Mouse (Mus musculus): Measurements from ENCODE around the gene Tgfbr3. TPM values are rescaled to one million over a fixed set of nuclear protein-coding genes. Genes with fewer than 3 reads are reported as not detected.
"Not testable (repeated sequence)": the region's sequence is repeated elsewhere in the genome, so short reads cannot be mapped to it uniquely, and the experiment has no call there.

Gene Tgfbr3
- polyA plus RNA-seq, 1 experiment from 2014 or later = 30.7 TPM

DNA sequence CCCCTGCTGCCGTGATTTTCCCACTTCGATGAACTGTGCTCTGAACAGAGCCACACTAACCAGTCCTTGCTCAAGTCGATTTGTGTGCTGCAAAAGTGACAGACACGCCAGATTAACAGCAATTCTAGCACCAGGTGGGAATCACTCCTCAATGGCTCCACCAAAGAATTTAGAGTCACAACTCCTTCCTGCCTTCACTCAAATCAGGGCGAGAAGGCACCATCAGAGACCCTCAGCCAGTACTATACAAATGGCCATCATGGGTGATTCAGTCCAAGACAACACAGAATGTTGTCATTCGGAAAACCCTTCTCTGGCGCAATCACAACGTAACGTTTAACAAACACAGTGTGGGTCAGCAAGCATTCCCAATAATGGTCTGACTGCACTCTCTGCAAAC lies 60.4 kb downstream of the Tgfbr3 start:
- no peaks in the 10 kb centered on the region for H3K27me3 ChIP-seq
- WGBS = 78% methylated on average over 9 of the region's 9 CpGs
- H3K9ac ChIP-seq = no peak overlapping the region
- no peaks in the 10 kb centered on the region for H3K36me3 ChIP-seq
- H3K4me2 ChIP-seq = no peak overlapping the region
- H3K9me3 ChIP-seq = no peaks in the 10 kb centered on the region
- no peak for ATAC-seq (ENCODE audit: insufficient number of reproducible peaks, low FRiP score, low TSS enrichment, low read depth)
- H3K4me1 ChIP-seq = peaks cover 26% of the 10 kb centered on the region
- no peak overlapping the region for H3K4me3 ChIP-seq
- H3K27ac ChIP-seq = 0 out of 2 replicates have a peak overlapping the region, but pooled peaks have one; percentile 7

DNA sequence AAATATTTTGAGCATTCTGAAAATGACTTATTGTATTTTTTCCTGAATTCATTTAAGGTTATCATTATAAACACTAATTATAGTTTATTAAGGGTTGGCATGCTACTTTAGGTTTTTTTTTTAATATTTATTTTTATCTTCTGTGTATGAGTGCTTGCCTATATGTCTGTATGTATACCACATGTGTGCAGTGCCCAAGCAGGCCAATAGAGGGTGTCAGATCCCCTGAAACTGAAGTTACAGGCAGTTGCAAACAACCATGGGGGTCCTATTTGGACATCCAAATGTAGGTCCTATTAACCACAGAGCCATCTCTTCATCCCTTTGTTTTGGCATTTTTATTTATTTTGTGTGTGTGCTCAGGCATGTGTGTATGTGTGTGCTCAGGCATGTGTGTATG lies 61.8 kb downstream of the Tgfbr3 start:
- Histone ChIP-seq H3K27me3 (no peaks in the 10 kb centered on the region), H3K4me1 (peaks cover 31% of the 10 kb centered on the region), H3K9ac (no peak overlapping the region), H3K4me3 (no peak overlapping the region), H3K4me2 (no peak overlapping the region), H3K36me3 (no peaks in the 10 kb centered on the region), H3K27ac (no peak overlapping the region), H3K9me3 (no peaks in the 10 kb centered on the region)
- ATAC-seq (ENCODE audit: insufficient number of reproducible peaks, low FRiP score, low TSS enrichment, low read depth) = no peak

DNA sequence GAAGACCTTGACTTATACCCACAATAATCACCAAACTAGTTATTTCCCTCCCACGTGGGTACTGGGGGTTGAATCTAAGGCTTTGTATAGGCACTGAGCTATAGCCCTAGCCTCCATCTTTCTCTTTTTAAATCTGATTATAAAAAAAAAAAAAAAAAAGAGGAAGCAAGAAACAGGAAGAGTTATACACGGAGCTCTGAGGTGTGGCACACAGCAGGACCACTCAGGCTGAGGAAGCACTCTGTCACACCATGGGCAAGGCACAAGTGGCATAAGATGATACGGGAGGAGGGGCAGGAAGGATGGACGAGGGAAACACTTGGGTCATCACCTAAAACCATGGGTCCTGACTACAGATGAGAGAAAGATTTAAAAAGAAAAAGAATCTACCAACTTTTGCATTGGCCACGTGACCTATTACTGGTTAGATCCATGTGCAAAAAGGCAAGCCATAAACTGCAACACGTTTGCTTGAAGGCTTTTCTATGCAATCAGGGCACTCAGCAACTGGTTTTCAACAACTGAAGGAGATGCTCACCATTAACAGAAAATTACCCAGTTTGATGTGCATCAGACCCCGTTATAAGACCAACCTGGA lies 64.5 kb downstream of the Tgfbr3 start:
- Histone ChIP-seq H3K27me3 (no peaks in the 10 kb centered on the region), H3K27ac (no peak overlapping the region), H3K9me3 (no peaks in the 10 kb centered on the region), H3K4me3 (no peak overlapping the region), H3K9ac (no peak overlapping the region), H3K4me2 (no peak overlapping the region), H3K36me3 (no peaks in the 10 kb centered on the region), H3K4me1 (peaks cover 48% of the 10 kb centered on the region)
- WGBS = 76% methylated on average over 7 of the region's 7 CpGs
- no peak for ATAC-seq (ENCODE audit: insufficient number of reproducible peaks, low FRiP score, low TSS enrichment, low read depth)

DNA sequence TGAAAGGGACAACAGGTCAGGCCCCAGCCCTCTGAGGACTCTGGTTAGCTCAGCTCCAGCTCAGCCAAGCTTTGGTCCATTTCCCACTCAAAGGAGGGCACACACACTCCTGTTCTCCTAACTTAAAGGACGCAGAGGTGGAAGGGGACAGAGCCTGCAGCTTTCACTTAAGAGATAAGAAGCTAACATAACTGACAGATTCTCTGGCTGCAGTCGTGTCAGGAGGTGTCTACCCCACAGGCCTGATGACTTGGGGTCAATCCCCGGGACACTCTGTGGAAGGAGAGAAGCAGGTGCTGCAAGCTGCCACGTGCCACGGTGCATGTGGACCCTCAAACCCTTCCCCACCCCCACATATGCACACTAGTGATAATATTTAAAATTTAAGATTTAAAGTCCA lies 65.3 kb downstream of the Tgfbr3 start:
- no peak overlapping the region for H3K27ac ChIP-seq
- no peak overlapping the region for H3K9ac ChIP-seq
- H3K4me3 ChIP-seq = no peak overlapping the region
- ATAC-seq (ENCODE audit: insufficient number of reproducible peaks, low FRiP score, low TSS enrichment, low read depth) = no peak
- no peak overlapping the region for H3K4me2 ChIP-seq
- no peaks in the 10 kb centered on the region for H3K36me3 ChIP-seq
- no peaks in the 10 kb centered on the region for H3K9me3 ChIP-seq
- 66% methylated on average over 5 of the region's 5 CpGs for whole genome bisulfite sequencing
- H3K4me1 ChIP-seq = peaks cover 53% of the 10 kb centered on the region
- no peaks in the 10 kb centered on the region for H3K27me3 ChIP-seq

DNA sequence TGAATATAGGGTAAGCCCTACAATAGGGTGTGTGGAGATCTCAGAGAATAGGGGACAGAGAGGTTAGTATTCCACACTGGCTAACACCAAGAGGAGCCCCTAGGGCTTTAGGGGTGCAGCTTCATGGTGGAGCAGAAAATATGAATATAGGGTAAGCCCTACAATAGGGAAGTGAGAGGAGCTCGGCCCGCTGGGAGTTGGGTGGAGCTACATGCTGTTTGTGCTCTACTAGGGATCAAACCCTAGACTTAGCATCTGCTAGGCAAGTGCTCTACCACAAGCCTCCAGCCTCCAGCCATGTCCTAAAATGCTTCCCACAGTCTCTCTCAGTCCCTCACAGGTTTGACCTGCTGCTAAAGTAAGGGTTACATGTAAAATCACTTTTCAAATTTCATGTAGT lies 65.9 kb downstream of the Tgfbr3 start:
- 81% methylated on average over 2 of the region's 2 CpGs for WGBS
- not testable (repeated sequence) for H3K4me2 ChIP-seq; H3K9ac ChIP-seq; H3K27me3 ChIP-seq; H3K4me3 ChIP-seq; H3K36me3 ChIP-seq; ATAC-seq (ENCODE audit: insufficient number of reproducible peaks, low FRiP score, low TSS enrichment, low read depth); H3K9me3 ChIP-seq
- H3K4me1 ChIP-seq = peaks cover 57% of the 10 kb centered on the region
- H3K27ac ChIP-seq = peak overlapping the region; percentile 47; the same call in 1 of the 2 replicates

DNA sequence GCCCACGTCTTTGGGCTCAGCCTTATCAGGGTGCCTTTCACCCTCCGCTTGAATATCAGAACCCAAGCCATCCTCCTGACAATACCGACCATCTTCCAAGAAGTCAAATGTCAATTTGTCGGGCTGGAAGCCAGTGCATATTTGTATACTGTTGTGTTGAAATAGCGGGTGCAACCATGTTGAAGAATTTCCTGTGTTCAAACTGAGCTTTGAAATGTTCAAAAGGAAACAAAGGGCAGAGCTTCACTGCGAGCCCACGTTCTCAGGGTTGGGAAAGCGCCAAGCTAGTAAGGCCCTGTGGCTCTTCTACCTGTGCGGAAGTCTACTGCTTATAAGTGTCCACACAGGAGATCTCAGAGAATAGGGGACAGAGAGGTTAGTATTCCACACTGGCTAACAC lies 66.4 kb downstream of the Tgfbr3 start:
- Histone ChIP-seq H3K27ac (peak overlapping the region; percentile 47), H3K36me3 (no peaks in the 10 kb centered on the region), H3K4me2 (no peak overlapping the region), H3K4me3 (no peak overlapping the region), H3K9me3 (no peaks in the 10 kb centered on the region), H3K27me3 (no peaks in the 10 kb centered on the region), H3K4me1 (peaks cover 60% of the 10 kb centered on the region), H3K9ac (no peak overlapping the region)
- ATAC-seq (ENCODE audit: insufficient number of reproducible peaks, low FRiP score, low TSS enrichment, low read depth) = no peak
- WGBS = 54% methylated on average over 9 of the region's 9 CpGs

DNA sequence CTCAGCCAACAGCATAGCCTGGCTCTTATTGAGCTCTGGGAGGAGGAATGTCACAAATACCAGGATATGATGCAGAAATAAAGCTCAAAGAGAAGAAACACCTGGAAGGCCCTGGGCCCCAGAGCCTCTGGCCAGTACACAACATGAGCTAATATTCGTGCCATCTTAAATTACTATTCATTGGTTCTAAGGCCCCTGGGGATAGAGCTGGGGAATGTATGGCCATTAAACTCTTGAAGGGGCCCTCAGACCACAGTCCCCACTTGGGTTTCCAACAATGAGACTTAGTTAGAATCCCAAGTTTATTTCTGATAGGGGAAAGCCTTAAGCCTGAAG lies 66.8 kb downstream of the Tgfbr3 start:
- Histone ChIP-seq H3K4me3 (no peak overlapping the region), H3K4me1 (peaks cover 62% of the 10 kb centered on the region), H3K9ac (no peak overlapping the region), H3K36me3 (no peaks in the 10 kb centered on the region), H3K9me3 (no peaks in the 10 kb centered on the region), H3K4me2 (peak overlapping the region; percentile 5; the same call in 1 of the 2 replicates), H3K27ac (peak overlapping the region; percentile 47), H3K27me3 (no peaks in the 10 kb centered on the region)
- WGBS = 13% methylated on average over 1 of the region's 1 CpGs
- ATAC-seq (ENCODE audit: insufficient number of reproducible peaks, low FRiP score, low TSS enrichment, low read depth) = peak; percentile 20; the same call in 1 of the 2 replicates

DNA sequence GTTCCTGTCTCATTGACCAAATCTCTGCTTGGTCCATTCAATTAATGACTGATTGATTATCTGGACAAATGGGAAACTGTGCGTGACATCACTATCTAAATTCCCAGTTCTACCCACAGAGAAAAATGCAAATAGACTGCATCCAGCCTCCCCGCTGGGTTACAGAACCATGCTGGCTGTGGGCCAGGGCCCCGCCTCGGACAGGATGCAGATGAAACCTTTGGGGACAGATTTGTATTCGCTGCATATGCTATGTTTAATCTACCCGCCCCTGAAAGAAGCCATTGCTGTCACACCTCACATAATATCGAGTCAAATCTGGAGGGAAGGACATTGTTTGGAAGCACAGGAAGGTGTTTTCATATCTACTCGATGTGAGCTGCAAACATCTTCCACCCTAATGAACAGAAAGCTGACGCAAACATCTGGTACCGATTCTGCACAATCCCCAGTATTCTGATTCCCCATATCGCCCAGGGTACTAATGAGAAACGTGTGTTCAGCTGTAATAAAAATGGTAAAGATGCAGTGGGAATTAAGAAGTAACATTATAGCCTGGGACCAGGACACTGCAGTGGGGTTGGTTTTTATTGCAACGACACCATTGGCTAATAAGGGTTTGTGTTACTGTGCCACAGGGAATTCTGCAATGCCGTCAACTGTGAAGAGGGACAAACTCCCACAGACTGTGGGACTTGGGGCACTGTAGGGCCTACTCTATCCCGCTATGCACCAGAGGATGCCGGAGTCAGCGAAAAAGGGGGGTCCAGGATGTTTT lies 67.3 kb downstream of the Tgfbr3 start:
- no peaks in the 10 kb centered on the region for H3K36me3 ChIP-seq
- H3K27ac ChIP-seq = peak overlapping the region; percentile 47
- H3K4me2 ChIP-seq = peak overlapping the region; percentile 5
- no peaks in the 10 kb centered on the region for H3K27me3 ChIP-seq
- no peak overlapping the region for H3K9ac ChIP-seq
- no peaks in the 10 kb centered on the region for H3K9me3 ChIP-seq
- H3K4me1 ChIP-seq = peaks cover 67% of the 10 kb centered on the region
- H3K4me3 ChIP-seq = no peak overlapping the region
- peak; percentile 62 for ATAC-seq (ENCODE audit: insufficient number of reproducible peaks, low FRiP score, low TSS enrichment, low read depth)
- WGBS = 15% methylated on average over 17 of the region's 17 CpGs

DNA sequence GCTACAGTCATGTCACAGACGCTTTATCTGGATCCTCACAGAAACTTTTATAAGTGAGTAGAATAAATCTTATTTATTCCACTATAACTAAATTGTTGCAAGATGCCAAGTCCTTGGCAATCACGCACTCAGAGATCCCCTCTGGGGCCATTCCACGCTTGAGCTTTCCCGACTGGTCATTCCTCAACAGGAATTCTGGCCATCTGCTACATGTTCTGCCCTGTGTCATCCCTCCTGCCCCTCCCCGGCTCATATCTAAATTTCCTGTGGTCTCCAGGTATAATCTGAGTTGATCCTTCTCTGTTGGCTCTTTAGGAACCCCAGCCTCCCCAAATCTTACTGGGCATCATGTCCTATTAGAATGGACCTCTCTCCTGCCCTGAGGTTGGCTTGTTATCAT lies 68.5 kb downstream of the Tgfbr3 start:
- no peak overlapping the region for H3K4me3 ChIP-seq
- no peaks in the 10 kb centered on the region for H3K27me3 ChIP-seq
- 57% methylated on average over 5 of the region's 5 CpGs for WGBS
- no peaks in the 10 kb centered on the region for H3K36me3 ChIP-seq
- H3K4me2 ChIP-seq = no peak overlapping the region
- H3K27ac ChIP-seq = peak overlapping the region; percentile 47; the same call in 1 of the 2 replicates
- no peak for ATAC-seq (ENCODE audit: insufficient number of reproducible peaks, low FRiP score, low TSS enrichment, low read depth)
- H3K9ac ChIP-seq = no peak overlapping the region
- peaks cover 70% of the 10 kb centered on the region for H3K4me1 ChIP-seq
- no peaks in the 10 kb centered on the region for H3K9me3 ChIP-seq

DNA sequence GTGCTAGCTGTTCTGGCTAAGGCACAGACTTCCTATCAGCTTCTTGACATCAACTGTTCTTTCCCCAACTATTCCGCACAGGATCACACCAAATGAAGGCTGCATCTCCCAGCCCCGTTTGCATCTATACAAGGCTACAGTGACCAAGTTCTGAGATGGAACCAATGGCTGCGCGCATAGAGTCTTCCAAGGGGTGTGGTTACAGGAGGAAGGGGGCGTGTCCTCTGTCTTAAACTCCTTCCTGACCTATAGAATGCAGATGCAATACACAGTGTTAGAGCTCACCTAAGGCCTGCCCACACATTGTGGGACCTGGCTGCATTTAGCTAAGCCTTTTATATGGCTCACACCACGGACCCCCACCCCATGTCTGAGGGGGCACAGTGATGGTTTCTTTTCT lies 69.5 kb downstream of the Tgfbr3 start:
- H3K27ac ChIP-seq = peak overlapping the region; percentile 27; the same call in 1 of the 2 replicates
- WGBS = 75% methylated on average over 6 of the region's 6 CpGs
- no peaks in the 10 kb centered on the region for H3K9me3 ChIP-seq
- peaks cover 70% of the 10 kb centered on the region for H3K4me1 ChIP-seq
- no peak overlapping the region for H3K4me3 ChIP-seq
- H3K36me3 ChIP-seq = no peaks in the 10 kb centered on the region
- no peaks in the 10 kb centered on the region for H3K27me3 ChIP-seq
- no peak overlapping the region for H3K4me2 ChIP-seq
- ATAC-seq (ENCODE audit: insufficient number of reproducible peaks, low FRiP score, low TSS enrichment, low read depth) = no peak
- no peak overlapping the region for H3K9ac ChIP-seq

DNA sequence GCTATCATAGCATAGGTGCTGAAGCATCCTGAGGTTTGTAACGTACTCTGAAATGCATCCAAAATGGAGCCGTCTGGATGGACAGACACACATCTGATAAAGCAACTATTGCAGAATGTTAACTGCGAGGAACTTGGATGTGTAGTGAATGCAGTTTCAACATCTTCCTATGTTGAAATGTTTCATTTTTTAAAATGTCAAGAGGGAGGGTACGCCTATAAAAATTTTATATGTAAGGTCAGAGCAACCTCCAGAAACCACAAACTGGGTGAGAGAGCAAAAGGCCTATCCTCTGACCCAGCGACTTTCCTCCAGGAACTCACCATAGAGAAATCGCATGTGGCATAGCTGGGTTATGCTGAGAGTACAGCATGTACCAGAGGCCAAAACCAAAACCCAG lies 70.1 kb downstream of the Tgfbr3 start:
- WGBS = 64% methylated on average over 6 of the region's 6 CpGs
- no peaks in the 10 kb centered on the region; the same call in 1 of the 2 replicates for H3K36me3 ChIP-seq
- no peaks in the 10 kb centered on the region for H3K9me3 ChIP-seq
- ATAC-seq (ENCODE audit: insufficient number of reproducible peaks, low FRiP score, low TSS enrichment, low read depth) = no peak
- H3K4me2 ChIP-seq = no peak overlapping the region
- peak overlapping the region; percentile 27; the same call in 1 of the 2 replicates for H3K27ac ChIP-seq
- H3K4me3 ChIP-seq = no peak overlapping the region
- H3K27me3 ChIP-seq = no peaks in the 10 kb centered on the region
- no peak overlapping the region for H3K9ac ChIP-seq
- peaks cover 70% of the 10 kb centered on the region for H3K4me1 ChIP-seq

DNA sequence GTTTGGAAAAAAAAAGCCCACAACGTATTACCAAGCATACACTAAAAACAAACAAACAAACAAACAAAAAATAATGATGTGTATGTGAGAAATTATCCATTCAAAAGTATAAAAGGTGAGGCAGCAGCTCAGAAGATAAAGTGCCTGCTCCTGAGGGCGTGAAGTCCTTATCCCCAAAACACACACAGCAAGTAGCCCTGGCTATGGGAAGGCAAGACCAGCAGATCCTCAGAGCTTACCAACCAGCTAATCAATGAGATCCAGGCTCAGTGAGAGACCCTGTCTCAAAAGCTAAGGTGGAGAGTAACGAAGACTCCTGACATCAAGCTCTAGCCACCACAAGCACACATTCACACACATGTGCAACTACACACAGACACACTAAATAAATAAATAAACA lies 70.8 kb downstream of the Tgfbr3 start:
- H3K36me3 ChIP-seq = no peaks in the 10 kb centered on the region; the same call in 1 of the 2 replicates
- ATAC-seq (ENCODE audit: insufficient number of reproducible peaks, low FRiP score, low TSS enrichment, low read depth) = no peak
- H3K9ac ChIP-seq = no peak overlapping the region
- no peak overlapping the region for H3K4me3 ChIP-seq
- H3K9me3 ChIP-seq = no peaks in the 10 kb centered on the region
- no peak overlapping the region for H3K4me2 ChIP-seq
- 84% methylated on average over 3 of the region's 3 CpGs for WGBS
- H3K27me3 ChIP-seq = no peaks in the 10 kb centered on the region
- H3K27ac ChIP-seq = no peak overlapping the region
- peaks cover 71% of the 10 kb centered on the region for H3K4me1 ChIP-seq

Data from limb, embryonic 15.5 days (tissue).